Mouse (Mus musculus) left cerebral cortex, adult 11 months (tissue): ENCODE measurements around the gene Skap2.

Source experiments
- DNase-seq: peaks from one replicate; pipeline ENCODE4 v3.0.0; 2022; ENCODE audit warnings: low spot score

Skap2 gene

GRCm38 (mm10) chr6:51843081-51843480, 169.3 kb downstream of the Skap2 start:
- DNase-seq = no peak

- DNase-seq = no peak
Measured at GRCm38 (mm10) chr6:51838177-51838576, 174.2 kb downstream of the Skap2 start.

GRCm38 (mm10) chr6:51833362-51833761, 179.0 kb downstream of the Skap2 start:
- no peak for DNase-seq

DNA sequence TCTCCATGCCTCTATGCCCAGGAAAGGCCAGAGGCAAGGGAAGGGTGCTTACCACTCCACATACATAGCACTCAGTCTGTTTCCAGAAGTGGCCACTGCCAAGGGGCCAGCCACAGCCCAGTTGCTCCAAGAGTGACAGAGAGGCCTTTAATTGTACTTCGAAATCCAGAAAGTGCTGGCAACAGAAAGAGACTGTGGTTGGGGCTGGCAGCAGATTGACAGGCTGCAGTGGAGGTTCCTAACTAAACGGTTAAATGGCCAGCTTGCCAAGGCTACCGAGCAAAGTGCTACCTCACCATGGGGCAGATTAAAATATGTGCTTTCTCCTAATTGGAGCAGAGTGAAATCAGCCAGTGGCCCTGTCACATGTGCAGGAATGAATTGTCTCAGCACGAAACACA, 186.7 kb downstream of the Skap2 start:
- no peak for DNase-seq

- DNase-seq = no peak
Measured at GRCm38 (mm10) chr6:51824136-51824830, 188.1 kb downstream of the Skap2 start.

DNA sequence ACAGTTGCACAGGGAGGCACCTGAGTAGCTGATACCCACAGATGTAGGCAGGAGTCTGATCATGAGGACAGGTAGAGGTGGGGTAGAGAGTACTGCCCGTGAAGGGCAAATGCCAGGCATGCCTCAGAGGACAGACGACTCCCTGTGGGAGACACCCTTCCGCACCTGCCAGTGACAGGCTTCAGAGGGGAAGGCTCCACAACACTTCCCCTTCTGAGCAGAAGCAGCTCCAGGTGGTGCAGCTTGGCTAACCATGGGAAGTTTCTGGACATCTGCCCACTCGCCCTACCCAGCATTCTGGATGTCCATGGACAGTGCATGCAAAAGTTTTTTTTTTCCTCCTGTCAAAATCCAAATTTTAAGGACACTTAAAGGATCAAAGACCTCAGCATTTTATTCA, 190.3 kb downstream of the Skap2 start:
- no peak for DNase-seq

DNA sequence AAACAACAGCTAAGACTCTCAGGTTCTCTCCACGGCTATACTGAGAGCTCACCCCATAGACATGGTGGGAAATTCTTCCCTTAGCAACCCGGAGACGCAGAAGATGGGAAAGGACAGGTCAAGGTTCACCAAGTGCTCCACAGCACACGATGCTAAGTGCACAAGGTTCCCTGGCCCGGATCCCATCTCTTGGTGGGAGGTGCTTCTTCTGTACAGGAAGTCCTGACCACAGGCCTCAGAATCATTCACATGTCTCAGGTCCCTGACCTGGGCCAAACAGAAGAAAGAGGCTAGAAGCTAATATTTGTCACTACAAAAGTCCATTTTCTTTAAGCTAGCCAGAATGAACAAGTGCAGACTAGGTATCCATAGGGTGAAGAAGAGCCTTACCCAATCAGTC, 191.5 kb downstream of the Skap2 start:
- no peak for DNase-seq

DNA sequence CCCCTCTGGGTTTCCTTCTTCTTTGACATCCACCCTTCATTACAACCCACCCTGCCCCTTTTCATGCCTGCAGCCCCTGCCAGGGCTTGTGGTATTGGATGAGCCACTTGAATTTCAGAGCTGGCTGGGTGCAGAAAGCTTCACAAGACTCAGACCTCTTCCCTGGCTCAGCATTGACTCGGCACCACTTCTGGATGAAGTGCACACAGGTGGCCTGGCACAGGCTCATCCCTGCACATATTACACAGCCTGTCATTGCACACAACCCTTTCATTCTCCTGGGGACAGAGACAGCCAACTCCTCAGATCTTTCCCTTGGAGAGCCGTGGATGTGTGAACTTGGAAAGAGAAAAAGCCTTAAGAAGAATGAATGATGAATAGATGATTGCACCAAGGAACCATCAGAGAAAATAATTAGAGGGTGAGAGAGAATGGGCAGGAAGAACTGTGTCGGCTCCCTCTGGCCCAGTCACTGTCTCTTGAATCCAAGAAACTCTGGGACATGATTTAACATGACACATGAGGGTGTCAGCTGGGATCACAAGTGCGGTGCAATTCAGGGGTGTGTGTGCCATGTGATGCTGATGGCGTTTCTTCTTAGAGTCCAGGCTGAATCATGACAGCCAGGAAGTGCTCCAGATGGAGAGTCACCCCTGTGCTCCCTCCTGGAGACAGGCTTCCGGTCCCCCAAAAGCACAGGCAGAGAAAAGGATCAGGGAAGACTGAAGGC, 195.3 kb downstream of the Skap2 start:
- DNase-seq = no peak

DNA sequence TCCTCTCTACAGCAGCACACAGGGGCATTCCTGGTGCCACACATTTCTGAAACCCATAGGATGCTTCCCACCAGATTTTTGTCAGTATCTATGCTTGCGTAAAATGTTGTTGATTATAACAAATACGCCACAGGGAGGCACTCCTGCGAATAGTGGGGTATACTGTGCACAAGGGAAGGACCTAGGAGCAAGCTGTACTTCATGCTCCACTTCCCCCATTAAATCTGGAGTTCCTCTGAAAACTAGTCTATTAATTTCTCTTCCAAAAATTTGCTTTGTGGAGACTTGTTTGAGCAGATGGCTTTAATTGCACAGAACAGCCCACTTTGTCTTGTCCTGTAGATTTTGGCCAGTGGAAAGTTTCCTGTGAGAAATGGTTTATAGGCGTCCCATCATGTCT, 201.4 kb downstream of the Skap2 start:
- no peak for DNase-seq

DNA sequence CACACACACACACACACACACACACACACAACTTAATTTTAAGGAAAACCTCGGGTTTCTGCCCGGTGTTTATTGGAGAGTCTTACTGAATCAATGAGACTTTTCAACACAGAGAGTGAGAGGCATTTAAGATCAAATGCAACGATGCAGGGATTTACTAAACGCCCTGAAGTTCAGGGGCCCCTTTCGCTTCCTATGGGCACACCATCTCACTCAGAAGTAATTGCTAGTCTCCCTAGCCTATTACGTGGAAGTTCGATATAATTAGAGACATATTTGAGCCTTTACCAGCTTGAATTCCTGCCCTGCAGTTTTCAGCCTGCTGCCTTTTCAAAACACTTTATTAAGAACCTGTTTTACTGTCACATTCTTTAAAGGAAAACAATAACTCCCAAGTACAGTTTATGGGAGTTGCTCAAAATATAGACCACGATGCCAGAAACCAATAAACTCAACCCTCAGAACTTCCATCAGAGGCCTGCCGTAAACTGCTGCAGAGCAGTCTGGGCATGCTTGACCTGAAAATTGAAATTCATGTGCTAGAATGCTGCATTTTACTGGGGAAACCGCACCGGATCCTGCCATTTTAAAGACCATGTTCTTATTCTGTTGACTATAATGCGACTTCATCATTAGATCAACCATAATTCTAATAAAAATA, 203.1 kb downstream of the Skap2 start:
- DNase-seq = no peak

DNA sequence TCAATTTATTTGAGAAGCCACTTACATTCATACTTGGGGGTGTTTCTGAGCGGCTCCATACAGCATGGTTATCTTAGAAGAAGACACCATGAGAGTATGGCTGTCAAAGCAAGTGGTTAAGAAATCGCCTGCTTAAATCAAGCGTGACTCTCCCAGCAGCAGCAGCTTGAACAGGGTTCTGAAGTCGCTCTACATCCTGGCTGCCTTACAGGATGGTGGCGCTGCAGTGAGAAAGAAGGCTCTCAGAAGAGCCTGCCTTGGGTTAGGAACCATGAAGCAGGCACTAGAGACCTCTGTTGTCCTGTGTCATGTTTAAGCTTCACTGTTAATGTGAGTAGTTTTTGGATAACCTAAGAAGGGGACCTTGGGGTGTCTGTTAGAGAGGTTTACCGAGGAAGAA, 204.3 kb downstream of the Skap2 start:
- no peak for DNase-seq
